Mouse (Mus musculus): ENCODE measurements around the gene Lrrtm3.

DNA sequence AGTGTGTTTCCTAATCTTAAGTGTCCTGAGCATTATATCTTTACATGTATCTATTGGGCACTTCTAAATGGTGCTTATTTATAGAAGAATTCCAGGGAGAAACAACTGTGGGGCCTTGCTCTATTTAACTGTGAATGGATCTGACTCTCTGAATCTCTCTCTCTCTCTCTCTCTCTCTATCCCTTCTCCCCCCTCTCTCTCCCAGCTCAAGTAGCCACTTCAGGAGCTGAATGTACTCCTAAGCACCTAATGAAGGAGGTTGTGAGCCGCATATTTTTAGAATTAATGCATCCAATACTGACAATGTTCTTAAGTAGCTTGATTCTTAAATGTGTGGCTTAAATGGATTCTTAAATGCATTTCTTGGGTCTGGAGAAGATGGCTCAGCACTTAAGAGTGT is 138.6 kb downstream of the Lrrtm3 start:
- TF ChIP-seq CTCF (IDR thresholded peaks at IDR 0.05; ENCODE audit: borderline replicate concordance, insufficient read depth, low read depth, low read length) (no peak), POLR2A (IDR thresholded peaks at IDR 0.05; ENCODE audit: borderline replicate concordance, insufficient read depth, low read length) (no peak)
